In genomic region chr11:109664293-109664692, GRCm38 (mm10) we compare ENCODE assay signal across 22 mouse cellular contexts. TPM values are rescaled to one million over a fixed set of nuclear protein-coding genes. Genes with fewer than 3 reads are reported as not detected.
DNase-seq lines count a peak whose midpoint lies in the region; ATAC-seq and TF ChIP-seq lines count a peak whose summit lies in the region.
"Had no signal": no experiment of that assay in that cellular context is flagged by ENCODE, and none has a peak within 500 bp of the region (broad histone marks: within the 10 kb centered on the region; RNA-seq: fewer than 3 reads in every experiment).

No protein-coding gene starts in this region.

- no peak for ATAC-seq in heart, embryonic 11.5 days (replicated peaks; ENCODE audit: insufficient number of reproducible peaks, low FRiP score, low TSS enrichment)
- no peak for ATAC-seq in midbrain, embryonic 11.5 days (ENCODE audit: low FRiP score)
- ATAC-seq in midbrain, postnatal 0 days (ENCODE audit: low FRiP score), result no peak
- ATAC-seq: activated CD4-positive, CD25-positive, alpha-beta regulatory T cell, adult 4 months; CD4-positive, CD25-positive, alpha-beta regulatory T cell, adult 4 months; Patski had no signal

- H3K36me3 ChIP-seq in heart, embryonic 11.5 days (ENCODE audit: control insufficient read depth, insufficient read depth, low read length), result peaks cover 57% of the 10 kb centered on the region
- peaks cover 41% of the 10 kb centered on the region for H3K36me3 ChIP-seq in midbrain, embryonic 11.5 days (ENCODE audit: control insufficient read depth, insufficient read depth, low read length)
- H3K36me3 ChIP-seq in midbrain, postnatal 0 days (ENCODE audit: insufficient read depth, low read length), result peaks cover 74% of the 10 kb centered on the region
- peaks cover 89% of the 10 kb centered on the region for H3K36me3 ChIP-seq in myocyte (ENCODE audit: control insufficient read depth, insufficient read depth)

- peaks cover 54% of the 10 kb centered on the region for H3K79me2 ChIP-seq in myocyte (ENCODE audit: control insufficient read depth, insufficient read depth)

- H3K9ac ChIP-seq in heart, embryonic 11.5 days (ENCODE audit: low read depth, low read length), result no peak overlapping the region
- H3K9ac ChIP-seq in midbrain, embryonic 11.5 days (ENCODE audit: low read length), result no peak overlapping the region
- H3K9ac ChIP-seq in midbrain, postnatal 0 days (replicated peaks; ENCODE audit: low read length, poor library complexity, severe bottlenecking), result no peak overlapping the region

- H3K4me2 ChIP-seq in heart, embryonic 11.5 days, result no peak overlapping the region
- no peak overlapping the region for H3K4me2 ChIP-seq in midbrain, embryonic 11.5 days
- H3K4me2 ChIP-seq in midbrain, postnatal 0 days (ENCODE audit: low read depth, low read length, poor library complexity, severe bottlenecking), result no peak overlapping the region
- no peak overlapping the region for H3K4me2 ChIP-seq in myocyte (ENCODE audit: low read depth)

- no peaks in the 10 kb centered on the region for H3K4me1 ChIP-seq in heart, embryonic 11.5 days (ENCODE audit: control insufficient read depth, insufficient read depth, low read length)
- no peaks in the 10 kb centered on the region for H3K4me1 ChIP-seq in midbrain, embryonic 11.5 days (ENCODE audit: control insufficient read depth, insufficient read depth, low read length)
- H3K4me1 ChIP-seq in midbrain, postnatal 0 days (ENCODE audit: insufficient read depth, low read length), result no peaks in the 10 kb centered on the region

- no peaks in the 10 kb centered on the region for H3K27me3 ChIP-seq in heart, embryonic 11.5 days (ENCODE audit: control insufficient read depth, insufficient read depth, low read length)
- H3K27me3 ChIP-seq in midbrain, embryonic 11.5 days (ENCODE audit: control insufficient read depth, insufficient read depth, low read length), result no peaks in the 10 kb centered on the region
- H3K27me3 ChIP-seq in midbrain, postnatal 0 days (ENCODE audit: insufficient read depth, low read length), result no peaks in the 10 kb centered on the region
- H3K27me3 ChIP-seq in myocyte (ENCODE audit: control insufficient read depth, insufficient read depth, insufficient read length), result no peaks in the 10 kb centered on the region
- H3K27me3 ChIP-seq: CH12.LX, Patski had no signal

- TF ChIP-seq POLR2A in myocyte (IDR thresholded peaks at IDR 0.05; ENCODE audit: insufficient read length, low read depth), result peak; percentile 21

- TF ChIP-seq CTCF in midbrain, postnatal 0 days (IDR thresholded peaks at IDR 0.05), result no peak

- no peak overlapping the region for H3ac ChIP-seq in myocyte (ENCODE audit: control insufficient read depth, insufficient read length)

- 92% methylated on average over 13 of the region's 13 CpGs for WGBS in heart, embryonic 11.5 days (ENCODE audit: insufficient replicate concordance)
- 94% methylated on average over 13 of the region's 13 CpGs for WGBS in midbrain, embryonic 11.5 days
- WGBS in midbrain, postnatal 0 days, result 90% methylated on average over 13 of the region's 13 CpGs

- no peak overlapping the region for H3K27ac ChIP-seq in heart, embryonic 11.5 days (ENCODE audit: low read depth, low read length)
- no peak overlapping the region for H3K27ac ChIP-seq in midbrain, embryonic 11.5 days (ENCODE audit: low read depth, low read length)
- H3K27ac ChIP-seq in midbrain, postnatal 0 days (ENCODE audit: low read depth, low read length), result no peak overlapping the region

- peak; percentile 81 for DNase-seq in heart, adult 11 months
- DNase-seq in midbrain, embryonic 11.5 days (ENCODE audit: low spot score, missing footprints), result peak; percentile 37
- no peak for DNase-seq in midbrain, postnatal 0 days (ENCODE audit: low spot score)
- no peak for DNase-seq in embryo, embryonic 10 days (ENCODE audit: low spot score)
- DNase-seq: adrenal gland, adult 2 months; adrenal gland, adult 8-10 months; adrenal gland, postnatal 10 days; adrenal gland, postnatal 14 days; adrenal gland, postnatal 25 days; adrenal gland, postnatal 36 days; B cell, adult 2 months; cerebellum, adult 11 months; cerebellum, adult 11-12 months; cerebellum, adult 18-20 months had no signal

- H3K4me3 ChIP-seq in heart, embryonic 11.5 days (ENCODE audit: low read depth, low read length), result no peak overlapping the region
- no peak overlapping the region for H3K4me3 ChIP-seq in midbrain, embryonic 11.5 days (ENCODE audit: low read depth, low read length)
- no peak overlapping the region for H3K4me3 ChIP-seq in midbrain, postnatal 0 days (ENCODE audit: low read depth, low read length)
- no peak overlapping the region for H3K4me3 ChIP-seq in myocyte

- no peaks in the 10 kb centered on the region for H3K9me3 ChIP-seq in heart, embryonic 11.5 days (replicated peaks; ENCODE audit: control insufficient read depth, low read length)
- no peaks in the 10 kb centered on the region for H3K9me3 ChIP-seq in midbrain, embryonic 11.5 days (ENCODE audit: control insufficient read depth, low read length)
- H3K9me3 ChIP-seq in midbrain, postnatal 0 days (ENCODE audit: low read length), result no peaks in the 10 kb centered on the region
- H3K9me3 ChIP-seq: G1E had no signal

TF ChIP-seq in myocyte, 11 proteins besides CTCF, POLR2A, EP300 and RAD21:
- TF ChIP-seq SRF (IDR thresholded peaks at IDR 0.05; ENCODE audit: control insufficient read depth, insufficient read length, low read depth) (no peak), POLR2AphosphoS2 (IDR thresholded peaks at IDR 0.05; ENCODE audit: insufficient read length, low read depth) (peak; percentile 57), CEBPB (IDR thresholded peaks at IDR 0.05; ENCODE audit: insufficient read depth, poor library complexity, severe bottlenecking) (no peak), REST (IDR thresholded peaks at IDR 0.05; ENCODE audit: insufficient read depth, insufficient read length) (no peak)

RNA-seq across cellular contexts. Expression of gene Prkar1a, which starts 15.1 kb away (rescaled TPM):
- polyA plus RNA-seq in heart, embryonic 11.5 days (2014; fragmentation: Nextera tagmentation; extraction: Ambion mirVana), result 435 and 522 TPM in 2 replicates
- polyA plus RNA-seq in midbrain, embryonic 11.5 days (2014; fragmentation: Nextera tagmentation; extraction: Ambion mirVana), result 435 and 478 TPM in 2 replicates
- 231 and 289 TPM in 2 replicates for total RNA-seq in midbrain, postnatal 0 days (2014; rRNA removed)
- polyA plus RNA-seq in midbrain, postnatal 0 days (2015; fragmentation: Nextera tagmentation; extraction: Ambion mirVana), result 467 and 473 TPM in 2 replicates
- polyA plus RNA-seq in myocyte (2012; fragmentation: generic; extraction: Trizol), result 406 TPM

RNA-seq across cellular contexts. Expression of gene Wipi1, which starts 52.5 kb away (rescaled TPM):
- polyA plus RNA-seq in heart, embryonic 11.5 days (2014; fragmentation: Nextera tagmentation; extraction: Ambion mirVana), result 23.6 and 27.1 TPM in 2 replicates
- 11.1 and 12.4 TPM in 2 replicates for polyA plus RNA-seq in midbrain, embryonic 11.5 days (2014; fragmentation: Nextera tagmentation; extraction: Ambion mirVana)
- 12.7 and 14.9 TPM in 2 replicates for total RNA-seq in midbrain, postnatal 0 days (2014; rRNA removed)
- 17.1 and 18.3 TPM in 2 replicates for polyA plus RNA-seq in midbrain, postnatal 0 days (2015; fragmentation: Nextera tagmentation; extraction: Ambion mirVana)
- 71.9 TPM for polyA plus RNA-seq in myocyte (2012; fragmentation: generic; extraction: Trizol)
- polyA plus RNA-seq: CD4-positive, CD25-positive, alpha-beta regulatory T cell, adult 4 months had no signal

RNA-seq across cellular contexts. Expression of gene Fam20a, which starts 57.8 kb away (rescaled TPM):
- 0.86 and 1.2 TPM in 2 replicates for polyA plus RNA-seq in heart, embryonic 11.5 days (2014; fragmentation: Nextera tagmentation; extraction: Ambion mirVana)
- 1.9 and 2.7 TPM in 2 replicates for polyA plus RNA-seq in midbrain, embryonic 11.5 days (2014; fragmentation: Nextera tagmentation; extraction: Ambion mirVana)
- 8.9 and 10.4 TPM in 2 replicates for total RNA-seq in midbrain, postnatal 0 days (2014; rRNA removed)
- 5.9 and 6.1 TPM in 2 replicates for polyA plus RNA-seq in midbrain, postnatal 0 days (2015; fragmentation: Nextera tagmentation; extraction: Ambion mirVana)
- 72.4 TPM for polyA plus RNA-seq in myocyte (2012; fragmentation: generic; extraction: Trizol)
- total RNA-seq: MEL had no signal
- polyA plus RNA-seq: G1E had no signal

Comparison
In these comparisons a context has a peak if more than half of its experiments do, and no peak if none do; other contexts are left out.
1. DNase-seq: peak in heart, adult 11 months (single experiment) and midbrain, embryonic 11.5 days (single experiment); none in midbrain, postnatal 0 days (single experiment) and embryo, embryonic 10 days (single experiment).
2. RNA of gene Fam20a, which starts 57.8 kb away (polyA plus RNA-seq): 72.4 TPM in myocyte (single experiment); 5.9 to 6.1 TPM in midbrain, postnatal 0 days, 1.9 to 2.7 TPM in midbrain, embryonic 11.5 days and 0.86 to 1.2 TPM in heart, embryonic 11.5 days; every median in the first group is over 10 times any median in the second.